Mouse (Mus musculus) C2C12 (cell line): ENCODE measurements around the gene Ptn. TPM values are rescaled to one million over a fixed set of nuclear protein-coding genes. Genes with fewer than 3 reads are reported as not detected.
A peak's percentile ranks its signal among the peaks of the same experiment; 100 is the strongest.

Experiments
- H3K27me3 ChIP-seq: one replicate; pipeline ENCODE4 v1.6.1; 2011; ENCODE audit not compliant: control insufficient read depth, insufficient read depth, insufficient read length
- H3K36me3 ChIP-seq: one replicate; pipeline ENCODE4 v1.6.1; 2011; ENCODE audit not compliant: control insufficient read depth, insufficient read depth
- H3K4me3 ChIP-seq: one replicate; pipeline ENCODE4 v1.5.1; 2011; ENCODE audit warnings: mild to moderate bottlenecking, control low read depth; ENCODE audit not compliant: poor library complexity, insufficient read depth, severe bottlenecking
- H3K79me2 ChIP-seq: one replicate; pipeline ENCODE4 v1.6.1; 2011; ENCODE audit not compliant: control insufficient read depth, insufficient read depth
- H3K79me3 ChIP-seq: one replicate; pipeline ENCODE4 v1.6.1; 2011; ENCODE audit warnings: low read depth, control low read depth
- H3ac ChIP-seq: one replicate; pipeline ENCODE3; 2011; ENCODE audit warnings: low read depth; ENCODE audit not compliant: control insufficient read depth, insufficient read length
- CEBPB ChIP-seq: IDR thresholded peaks from one replicate; pipeline ENCODE4 v1.6.1; 2011; ENCODE audit warnings: low read depth, mild to moderate bottlenecking, control low read depth, moderate library complexity
- CTCF ChIP-seq: IDR thresholded peaks from one replicate; pipeline ENCODE4 v1.5.1; 2011; ENCODE audit not compliant: control insufficient read depth, insufficient read depth, insufficient read length
- FOSL1 ChIP-seq: IDR thresholded peaks from one replicate; pipeline ENCODE4 v1.8.0; 2011; ENCODE audit warnings: mild to moderate bottlenecking, low read length; ENCODE audit not compliant: poor library complexity, insufficient read depth, severe bottlenecking
- MAX ChIP-seq: IDR thresholded peaks from one replicate; pipeline ENCODE4 v1.6.1; 2011; ENCODE audit warnings: mild to moderate bottlenecking, control low read depth
- MYOD1 ChIP-seq: IDR thresholded peaks from one replicate; pipeline ENCODE4 v1.6.1; 2011; ENCODE audit warnings: low read depth; ENCODE audit not compliant: control insufficient read depth, insufficient read length
- MYOG ChIP-seq: IDR thresholded peaks from one replicate; pipeline ENCODE4 v1.6.1; 2011; ENCODE audit not compliant: control insufficient read depth, insufficient read length; ENCODE audit errors: extremely low read depth
- USF1 ChIP-seq: IDR thresholded peaks from one replicate; pipeline ENCODE4 v1.6.1; 2011; ENCODE audit warnings: low read depth, mild to moderate bottlenecking, control low read depth, moderate library complexity
- polyA plus RNA-seq: library from polyadenylated mRNA; unstranded; fragments of >200 nt; fragmentation: generic; extraction: Trizol; gene quantifications from one replicate; pipeline ENCODE4 v1.2.1, GENCODE M21; 2012; ENCODE audit warnings: missing spikeins

Gene Ptn
- polyA plus RNA-seq, 1 experiment: 2.4 TPM

- H3K79me3 ChIP-seq: no peaks in the 10 kb centered on the region
- no peaks in the 10 kb centered on the region for H3K36me3 ChIP-seq
- H3ac ChIP-seq: no peak overlapping the region
- no peaks in the 10 kb centered on the region for H3K79me2 ChIP-seq
- H3K4me3 ChIP-seq: no peak overlapping the region
- no peaks in the 10 kb centered on the region for H3K27me3 ChIP-seq
- TF ChIP-seq CTCF: no peak
- TF ChIP-seq MYOG: no peak
- no peak for TF ChIP-seq FOSL1
- no peak for TF ChIP-seq MAX
- TF ChIP-seq MYOD1: no peak
- TF ChIP-seq CEBPB: no peak
- no peak for TF ChIP-seq USF1
Observed at GRCm38 (mm10) chr6:36818281-36819018, 8.4 kb upstream of the Ptn start.

DNA sequence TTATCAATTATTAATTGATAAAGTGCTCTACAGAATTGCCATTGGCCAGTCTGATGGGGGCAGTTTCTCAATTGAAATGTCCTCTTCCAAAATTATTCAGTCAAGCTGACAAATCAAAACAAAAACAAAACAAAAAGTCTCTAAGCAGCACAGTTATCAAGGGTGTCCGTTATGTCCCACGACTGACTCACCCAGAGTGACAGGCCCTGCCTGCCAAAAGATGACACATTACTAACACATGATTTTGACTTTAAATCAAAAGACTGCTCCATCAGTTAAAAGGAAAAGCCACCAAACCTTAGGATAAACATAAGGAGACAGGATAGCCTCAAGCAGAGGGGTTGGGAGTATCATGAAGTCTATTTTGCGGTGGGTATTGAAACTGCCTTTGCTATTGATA, 6.6 kb upstream of the Ptn start:
- H3K79me2 ChIP-seq: no peaks in the 10 kb centered on the region
- H3K27me3 ChIP-seq: no peaks in the 10 kb centered on the region
- no peak overlapping the region for H3K4me3 ChIP-seq
- H3K36me3 ChIP-seq: no peaks in the 10 kb centered on the region
- no peak for TF ChIP-seq CTCF
- no peak for TF ChIP-seq USF1
- TF ChIP-seq FOSL1: peak; percentile 12
- TF ChIP-seq MYOG: no peak
- TF ChIP-seq MAX: no peak
- TF ChIP-seq CEBPB: no peak
- TF ChIP-seq MYOD1: no peak
- H3ac ChIP-seq: no peak overlapping the region
- H3K79me3 ChIP-seq: no peaks in the 10 kb centered on the region

DNA sequence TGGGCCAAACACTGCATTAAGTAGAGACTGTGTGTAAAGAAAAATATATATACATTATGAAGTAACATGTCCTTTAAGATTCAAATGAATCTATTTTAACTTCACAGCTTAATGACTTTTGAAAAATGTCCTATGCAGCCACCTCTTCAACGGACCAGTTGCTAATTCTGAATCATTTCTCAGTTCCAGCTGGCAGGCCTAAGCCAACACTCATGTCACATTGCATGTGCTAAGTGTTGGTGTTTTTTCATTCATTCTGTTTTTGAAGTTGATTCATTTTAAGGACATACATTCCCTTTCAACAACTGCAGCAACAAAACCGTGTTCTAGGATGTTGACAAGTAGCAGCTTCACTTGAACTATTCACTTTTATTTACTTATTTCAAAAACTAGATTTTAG, 6.0 kb upstream of the Ptn start:
- Histone ChIP-seq H3K4me3 (no peak overlapping the region), H3K27me3 (no peaks in the 10 kb centered on the region), H3K79me3 (no peaks in the 10 kb centered on the region), H3ac (no peak overlapping the region), H3K79me2 (no peaks in the 10 kb centered on the region), H3K36me3 (no peaks in the 10 kb centered on the region)
- TF ChIP-seq USF1: no peak
- TF ChIP-seq CTCF: no peak
- no peak for TF ChIP-seq CEBPB

DNA sequence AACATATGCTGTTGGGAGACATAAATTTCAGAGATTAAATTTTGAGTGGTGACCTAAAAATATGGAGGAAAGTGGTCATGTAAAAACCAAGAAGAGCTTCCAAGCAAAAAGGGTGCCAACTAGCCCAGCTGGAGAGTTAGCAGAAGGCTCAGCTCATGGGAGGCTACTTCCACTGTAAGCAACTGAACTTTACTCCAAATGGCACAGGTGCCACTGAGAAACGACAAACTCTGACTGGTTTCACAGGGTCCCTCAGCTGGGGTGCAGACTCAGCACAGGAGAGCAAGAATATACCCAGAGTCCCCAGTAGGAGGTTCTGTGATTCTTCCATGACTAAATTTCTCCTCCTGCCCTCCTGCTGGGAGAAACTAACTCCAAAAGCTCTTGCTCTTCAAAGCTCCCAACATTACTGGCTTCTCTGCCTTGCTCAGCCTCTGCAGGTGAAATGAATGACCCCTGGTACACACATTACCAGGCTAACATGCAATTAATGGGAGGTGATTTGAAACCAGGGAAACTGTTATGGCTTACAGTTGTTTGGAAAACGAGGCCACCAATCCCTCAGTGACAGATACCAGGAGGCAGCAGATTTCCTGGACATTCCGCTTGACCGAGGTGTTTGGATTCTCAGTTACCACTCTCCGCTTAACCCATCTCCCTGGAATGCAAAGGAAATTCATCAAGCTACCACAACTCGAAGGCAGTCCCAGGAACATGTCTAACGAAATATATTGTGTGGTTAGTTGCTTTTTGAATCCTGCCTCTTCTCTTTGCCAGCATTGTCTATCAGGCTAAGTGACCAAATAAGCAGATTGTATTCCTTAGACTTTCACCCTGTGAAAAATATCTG, 2.9 kb upstream of the Ptn start:
- Histone ChIP-seq H3K79me3 (no peaks in the 10 kb centered on the region), H3ac (no peak overlapping the region), H3K36me3 (no peaks in the 10 kb centered on the region), H3K27me3 (no peaks in the 10 kb centered on the region), H3K79me2 (no peaks in the 10 kb centered on the region), H3K4me3 (no peak overlapping the region)
- TF ChIP-seq CEBPB (no peak), USF1 (no peak), MYOD1 (no peak), MYOG (no peak)

DNA sequence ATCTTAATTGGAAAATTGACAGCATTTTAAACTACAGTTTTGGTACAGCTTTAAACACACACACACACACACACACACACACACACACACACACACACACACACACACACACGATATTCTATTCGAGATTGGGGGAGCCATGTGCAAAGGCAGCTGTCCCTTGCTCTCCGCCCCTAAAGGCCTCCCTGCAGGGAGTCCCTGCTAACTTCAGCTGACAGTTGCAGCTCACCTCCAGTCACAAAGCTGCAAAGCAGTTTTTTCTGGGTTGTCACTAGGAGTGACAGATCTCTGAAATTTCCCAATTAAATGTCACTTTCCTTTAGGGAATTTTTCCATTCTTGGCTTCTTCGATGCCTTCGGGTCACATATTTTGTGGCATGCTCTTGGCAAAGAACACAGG, 428 bp upstream of the Ptn start:
- no peak for TF ChIP-seq USF1
- H3K4me3 ChIP-seq: no peak overlapping the region
- no peaks in the 10 kb centered on the region for H3K79me3 ChIP-seq
- no peak overlapping the region for H3ac ChIP-seq
- H3K36me3 ChIP-seq: no peaks in the 10 kb centered on the region
- no peaks in the 10 kb centered on the region for H3K27me3 ChIP-seq
- no peaks in the 10 kb centered on the region for H3K79me2 ChIP-seq

DNA sequence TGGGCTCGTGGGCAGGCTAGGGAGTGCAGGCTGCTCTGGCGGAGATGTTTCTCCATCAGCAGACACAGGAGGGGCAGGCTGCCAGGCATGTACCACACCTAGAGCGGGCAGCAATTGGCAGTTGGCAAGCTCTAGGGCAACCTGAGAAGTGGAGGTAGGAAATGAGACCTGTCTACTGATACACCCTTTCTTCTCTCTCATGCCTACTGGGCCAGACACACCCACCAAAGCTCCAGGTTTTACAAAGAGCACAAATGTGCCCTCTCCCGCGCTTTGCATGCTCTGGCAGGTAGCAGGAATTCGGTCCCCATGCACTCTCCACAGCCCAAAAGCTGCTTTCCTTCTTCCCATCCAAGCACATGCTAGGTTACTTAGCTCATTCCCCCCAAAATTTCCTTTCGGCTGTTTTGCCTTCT, 701 bp downstream of the Ptn start:
- Histone ChIP-seq H3K36me3 (no peaks in the 10 kb centered on the region), H3K4me3 (no peak overlapping the region), H3K79me3 (no peaks in the 10 kb centered on the region), H3K27me3 (no peaks in the 10 kb centered on the region), H3K79me2 (no peaks in the 10 kb centered on the region), H3ac (no peak overlapping the region)
- no peak for TF ChIP-seq CEBPB
- no peak for TF ChIP-seq FOSL1
- no peak for TF ChIP-seq MYOG
- TF ChIP-seq USF1: no peak
- no peak for TF ChIP-seq MAX
- TF ChIP-seq CTCF: no peak
- TF ChIP-seq MYOD1: no peak
